ENCODE assay signal across 12 mouse cellular contexts in genomic region chr5:131775672-131776071, GRCm38 (mm10).
A peak's percentile ranks its signal among the peaks of the same experiment; 100 is the strongest.
DNase-seq lines count a peak whose midpoint lies in the region; ATAC-seq lines count a peak whose summit lies in the region.
"Had no signal": no experiment of that assay in that cellular context is flagged by ENCODE, and none has a peak within 500 bp of the region (broad histone marks: within the 10 kb centered on the region; RNA-seq: fewer than 3 reads in every experiment).

No protein-coding gene starts in this region.

- H3K9ac ChIP-seq in hindbrain, embryonic 11.5 days (ENCODE audit: low read depth, low read length), result no peak overlapping the region
- no peak overlapping the region for H3K9ac ChIP-seq in forebrain, embryonic 14.5 days (ENCODE audit: low read length)
- no peak overlapping the region for H3K9ac ChIP-seq in midbrain, embryonic 16.5 days (ENCODE audit: low read depth, low read length)
- H3K9ac ChIP-seq: liver, postnatal 0 days had no signal

- 0 out of 2 replicates have a peak, but pooled peaks cover 4% of the 10 kb centered on the region for H3K4me1 ChIP-seq in hindbrain, embryonic 11.5 days (replicated peaks; ENCODE audit: control insufficient read depth, insufficient read depth, low read length)
- peaks cover 37% of the 10 kb centered on the region for H3K4me1 ChIP-seq in hindbrain, embryonic 10.5 days (replicated peaks)
- peaks cover 26% of the 10 kb centered on the region for H3K4me1 ChIP-seq in forebrain, embryonic 14.5 days (ENCODE audit: control insufficient read depth, insufficient read depth, low read length)
- peaks cover 16% of the 10 kb centered on the region for H3K4me1 ChIP-seq in midbrain, embryonic 16.5 days (ENCODE audit: control insufficient read depth, insufficient read depth, low read length)

- no peak for DNase-seq in hindbrain, embryonic 11.5 days (ENCODE audit: low spot score)
- no peak for DNase-seq in hindbrain, embryonic 10.5 days (ENCODE audit: low spot score)
- no peak for DNase-seq in forebrain, embryonic 14.5 days (ENCODE audit: low spot score)
- peak; percentile 54 for DNase-seq in hindlimb bud, embryonic 11.5 days (ENCODE audit: extremely low spot score, low read depth, low spot score)
- no peak for DNase-seq in liver
- DNase-seq in layer of hippocampus, postnatal 14 days (ENCODE audit: low spot score in 2 of 2), result no peak
- DNase-seq: adrenal gland, postnatal 25 days; kidney, postnatal 25 days; liver, postnatal 0 days; thymus, adult 2 months had no signal

- H3K27ac ChIP-seq in hindbrain, embryonic 11.5 days (ENCODE audit: low read depth, low read length), result peak overlapping the region; percentile 25
- H3K27ac ChIP-seq in hindbrain, embryonic 10.5 days, result no peak overlapping the region
- peak overlapping the region; percentile 70 for H3K27ac ChIP-seq in forebrain, embryonic 14.5 days (ENCODE audit: low read depth, low read length)
- peak overlapping the region; percentile 40; the same call in 1 of the 2 replicates for H3K27ac ChIP-seq in midbrain, embryonic 16.5 days (ENCODE audit: low read length)

- H3K4me3 ChIP-seq in hindbrain, embryonic 11.5 days (ENCODE audit: low read depth, low read length), result no peak overlapping the region
- H3K4me3 ChIP-seq in hindbrain, embryonic 10.5 days, result no peak overlapping the region
- no peak overlapping the region for H3K4me3 ChIP-seq in forebrain, embryonic 14.5 days (ENCODE audit: low read depth, low read length)
- no peak overlapping the region for H3K4me3 ChIP-seq in midbrain, embryonic 16.5 days (ENCODE audit: low read depth, low read length)

- no peaks in the 10 kb centered on the region for H3K27me3 ChIP-seq in hindbrain, embryonic 11.5 days (ENCODE audit: control insufficient read depth, insufficient read depth, low read length)
- H3K27me3 ChIP-seq in hindbrain, embryonic 10.5 days (ENCODE audit: insufficient read depth, poor library complexity, severe bottlenecking), result peaks cover 15% of the 10 kb centered on the region; the same call in 1 of the 2 replicates
- no peaks in the 10 kb centered on the region for H3K27me3 ChIP-seq in forebrain, embryonic 14.5 days (replicated peaks; ENCODE audit: control insufficient read depth, insufficient read depth, low read length)
- no peaks in the 10 kb centered on the region for H3K27me3 ChIP-seq in midbrain, embryonic 16.5 days (ENCODE audit: control insufficient read depth, insufficient read depth, low read depth, low read length)

- H3K9me3 ChIP-seq in hindbrain, embryonic 11.5 days (ENCODE audit: control insufficient read depth, low read length), result no peaks in the 10 kb centered on the region
- H3K9me3 ChIP-seq in hindbrain, embryonic 10.5 days, result 0 out of 2 replicates have a peak, but pooled peaks cover 4% of the 10 kb centered on the region
- no peaks in the 10 kb centered on the region for H3K9me3 ChIP-seq in forebrain, embryonic 14.5 days (replicated peaks; ENCODE audit: control insufficient read depth, low read length)
- H3K9me3 ChIP-seq in midbrain, embryonic 16.5 days (replicated peaks; ENCODE audit: control insufficient read depth, low read length, poor library complexity, severe bottlenecking), result no peaks in the 10 kb centered on the region

- H3K4me2 ChIP-seq in hindbrain, embryonic 11.5 days (replicated peaks; ENCODE audit: low read depth, low read length), result no peak overlapping the region
- 0 out of 2 replicates have a peak overlapping the region, but pooled peaks have one; percentile 0 for H3K4me2 ChIP-seq in forebrain, embryonic 14.5 days (ENCODE audit: low read length)
- H3K4me2 ChIP-seq in midbrain, embryonic 16.5 days (ENCODE audit: low read length), result no peak overlapping the region

- no peaks in the 10 kb centered on the region for H3K36me3 ChIP-seq in hindbrain, embryonic 11.5 days (ENCODE audit: control insufficient read depth, insufficient read depth, low read length)
- no peaks in the 10 kb centered on the region for H3K36me3 ChIP-seq in hindbrain, embryonic 10.5 days
- H3K36me3 ChIP-seq in forebrain, embryonic 14.5 days (ENCODE audit: control insufficient read depth, insufficient read depth, low read length), result no peaks in the 10 kb centered on the region
- H3K36me3 ChIP-seq in midbrain, embryonic 16.5 days (ENCODE audit: control insufficient read depth, insufficient read depth, low read length), result no peaks in the 10 kb centered on the region

- no peak for ATAC-seq in hindbrain, embryonic 11.5 days (ENCODE audit: low FRiP score)
- peak; percentile 42 for ATAC-seq in forebrain, embryonic 14.5 days
- ATAC-seq in midbrain, embryonic 16.5 days, result peak; percentile 13; the same call in 1 of the 2 replicates
- ATAC-seq: CD4-positive, CD25-positive, alpha-beta regulatory T cell, adult 4 months; liver, postnatal 0 days had no signal

- WGBS in hindbrain, embryonic 11.5 days, result 62% methylated on average over 5 of the region's 5 CpGs
- WGBS in hindbrain, embryonic 10.5 days, result 68% methylated on average over 5 of the region's 5 CpGs
- WGBS in forebrain, embryonic 14.5 days, result 41% methylated on average over 5 of the region's 5 CpGs
- 51% methylated on average over 5 of the region's 5 CpGs for WGBS in midbrain, embryonic 16.5 days
